Mouse (Mus musculus) heart, embryonic 11.5 days (tissue): ENCODE measurements around the gene Fam155a. TPM values are rescaled to one million over a fixed set of nuclear protein-coding genes. Genes with fewer than 3 reads are reported as not detected.

Experiments used
- ATAC-seq: fragments of 200-750 bp; cut with Nextera tagmentation; replicated peaks from 2 replicates; pipeline ENCODE4 v1.8.0; 2017; ENCODE audit warnings: moderate library complexity; ENCODE audit not compliant: insufficient number of reproducible peaks, low FRiP score, low TSS enrichment
- H3K27ac ChIP-seq: fragments of 300-500 bp; sonication (generic); 2 replicates; pipeline ENCODE4 v1.5.1; 2014; ENCODE audit warnings: mild to moderate bottlenecking, low read depth, low read length
- H3K27me3 ChIP-seq: fragments of 300-500 bp; sonication (generic); 2 replicates; pipeline ENCODE4 v1.6.1; 2014; ENCODE audit warnings: mild to moderate bottlenecking, low read length, mixed read lengths; ENCODE audit not compliant: control insufficient read depth, insufficient read depth
- H3K36me3 ChIP-seq: fragments of 300-500 bp; sonication (generic); 2 replicates; pipeline ENCODE4 v1.6.1; 2014; ENCODE audit warnings: mild to moderate bottlenecking, low read length, moderate library complexity, mixed read lengths; ENCODE audit not compliant: control insufficient read depth, insufficient read depth
- H3K4me1 ChIP-seq: fragments of 300-500 bp; sonication (generic); 2 replicates; pipeline ENCODE4 v1.6.1; 2014; ENCODE audit warnings: low read length; ENCODE audit not compliant: control insufficient read depth, insufficient read depth
- H3K4me2 ChIP-seq: fragments of 300-500 bp; sonication (generic); 2 replicates; pipeline ENCODE4 v1.6.1; 2014; ENCODE audit warnings: mild to moderate bottlenecking, moderate library complexity
- H3K4me3 ChIP-seq: fragments of 300-500 bp; sonication (generic); 2 replicates; pipeline ENCODE4 v1.5.1; 2014; ENCODE audit warnings: low read depth, low read length
- H3K9ac ChIP-seq: fragments of 300-500 bp; sonication (generic); 2 replicates; pipeline ENCODE4 v1.6.1; 2014; ENCODE audit warnings: mild to moderate bottlenecking, low read depth, low read length, moderate library complexity
- H3K9me3 ChIP-seq: fragments of 300-500 bp; sonication (generic); replicated peaks from 2 replicates; pipeline ENCODE4 v1.6.1; 2016; ENCODE audit warnings: low read length; ENCODE audit not compliant: control insufficient read depth
- WGBS: fragments of 180-500 bp; shearing (Covaris S2); extraction: QIAGEN DNeasy Blood & Tissue Kit; methylation state at CpG from one replicate; pipeline ENCODE4 v1.1.7; 2014; ENCODE audit not compliant: insufficient replicate concordance; 5-methylcytosine and 5-hydroxymethylcytosine counted together
- polyA plus RNA-seq: library from polyadenylated mRNA; unstranded; fragments of >200 nt; fragmentation: Nextera tagmentation; extraction: Ambion mirVana; gene quantifications from 2 replicates; pipeline ENCODE4 v1.2.1, GENCODE M21; 2014

Gene Fam155a
- polyA plus RNA-seq, 1 experiment from 2014 or later = 0.59 TPM

- no peak overlapping the region for H3K27ac ChIP-seq
- no peak overlapping the region for H3K4me3 ChIP-seq
- no peaks in the 10 kb centered on the region for H3K36me3 ChIP-seq
- ATAC-seq = no peak
- no peaks in the 10 kb centered on the region for H3K4me1 ChIP-seq
- H3K9ac ChIP-seq = no peak overlapping the region
- no peaks in the 10 kb centered on the region for H3K27me3 ChIP-seq
- H3K4me2 ChIP-seq = no peak overlapping the region
- H3K9me3 ChIP-seq = no peaks in the 10 kb centered on the region
- 72% methylated on average over 2 of the region's 2 CpGs for whole genome bisulfite sequencing
These were observed 475.9 kb downstream of the Fam155a start for GRCm38 (mm10) chr8:9295046-9295445.

GRCm38 (mm10) chr8:9292532-9292931 is 478.4 kb downstream of the Fam155a start:
- Histone ChIP-seq H3K9me3 (no peaks in the 10 kb centered on the region), H3K4me1 (no peaks in the 10 kb centered on the region), H3K4me3 (no peak overlapping the region), H3K27ac (no peak overlapping the region), H3K4me2 (no peak overlapping the region), H3K36me3 (no peaks in the 10 kb centered on the region), H3K27me3 (no peaks in the 10 kb centered on the region), H3K9ac (no peak overlapping the region)
- no peak for ATAC-seq
- 56% methylated on average over 2 of the region's 2 CpGs for WGBS

DNA sequence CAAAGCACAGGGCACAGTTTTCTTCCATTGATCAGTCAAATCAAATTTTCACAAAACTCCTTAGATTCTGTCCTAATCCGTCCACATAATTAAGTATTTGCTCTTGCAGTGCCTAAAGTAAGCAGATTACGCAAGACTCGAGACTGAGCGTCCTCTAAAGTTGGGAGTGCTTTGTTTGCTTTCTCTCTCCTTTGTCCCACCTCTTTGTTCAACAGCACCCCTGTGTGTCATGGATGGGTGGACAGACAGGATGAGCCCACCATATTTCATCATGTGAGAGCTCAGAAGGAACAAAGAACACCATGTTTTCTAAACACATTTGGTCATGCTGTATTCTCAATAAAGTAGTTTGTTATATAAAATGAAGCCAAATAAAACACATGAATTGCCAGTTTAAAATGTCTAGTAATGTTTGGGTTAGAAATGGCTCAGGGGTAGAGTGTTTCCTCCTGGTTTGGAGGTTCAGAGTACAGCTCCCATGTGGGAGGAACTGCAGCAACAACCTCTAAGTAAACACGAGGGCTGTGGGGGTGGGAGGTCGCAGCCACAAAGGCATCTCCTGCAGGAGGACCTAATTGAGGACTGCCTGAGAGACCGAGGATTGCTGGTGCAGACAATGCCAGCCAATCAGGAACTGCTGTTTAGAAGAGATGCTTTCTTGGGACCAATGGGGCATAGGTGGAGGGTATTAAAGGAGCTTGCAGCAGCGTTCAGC is 482.8 kb downstream of the Fam155a start:
- Histone ChIP-seq H3K36me3 (no peaks in the 10 kb centered on the region), H3K4me2 (no peak overlapping the region), H3K27ac (no peak overlapping the region), H3K27me3 (no peaks in the 10 kb centered on the region), H3K4me1 (no peaks in the 10 kb centered on the region), H3K9me3 (no peaks in the 10 kb centered on the region), H3K9ac (no peak overlapping the region), H3K4me3 (no peak overlapping the region)
- no peak for ATAC-seq
- WGBS = 55% methylated on average over 8 of the region's 8 CpGs

DNA sequence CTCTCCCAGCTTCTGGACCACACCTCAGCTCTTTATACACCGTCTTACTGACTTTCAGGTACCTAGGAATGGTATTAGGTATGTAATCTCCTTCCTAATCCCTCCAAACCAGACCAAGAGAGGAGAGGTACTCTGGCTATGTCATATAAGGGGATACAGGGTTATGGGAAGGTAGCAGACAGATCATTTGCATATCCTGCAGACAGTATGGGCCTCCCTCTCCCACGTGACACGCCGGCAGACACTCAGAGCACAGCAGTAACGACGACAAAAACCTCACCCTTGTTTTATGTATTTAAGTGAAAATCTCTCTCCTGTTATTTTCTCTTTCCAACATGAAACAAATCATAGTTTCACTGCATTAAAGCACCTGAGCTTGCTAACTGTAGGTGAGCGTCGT is 496.8 kb downstream of the Fam155a start:
- Histone ChIP-seq H3K4me1 (no peaks in the 10 kb centered on the region), H3K9ac (no peak overlapping the region), H3K27ac (no peak overlapping the region), H3K4me2 (no peak overlapping the region), H3K9me3 (no peaks in the 10 kb centered on the region), H3K4me3 (no peak overlapping the region), H3K36me3 (no peaks in the 10 kb centered on the region), H3K27me3 (no peaks in the 10 kb centered on the region)
- 85% methylated on average over 8 of the region's 8 CpGs for WGBS
- ATAC-seq = no peak

DNA sequence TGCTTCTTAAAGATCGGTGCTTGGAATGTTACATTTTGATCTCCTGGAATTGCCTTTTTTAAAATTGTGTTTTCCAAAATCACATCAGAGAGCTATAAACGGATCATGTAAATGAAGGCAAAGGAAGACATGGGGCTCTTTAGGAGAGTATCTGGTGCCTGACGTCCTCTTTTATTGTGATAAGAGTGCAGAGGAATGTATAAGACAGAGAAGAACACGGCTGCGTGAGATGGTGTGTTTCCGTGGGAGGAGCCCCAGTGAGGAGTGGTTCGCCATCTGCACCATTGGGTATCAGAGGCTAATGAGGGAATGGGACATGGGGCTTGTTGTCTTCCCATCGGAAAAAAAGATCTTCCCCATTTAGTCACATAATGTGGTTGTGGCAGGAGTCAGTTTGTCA is 506.6 kb downstream of the Fam155a start:
- Histone ChIP-seq H3K36me3 (no peaks in the 10 kb centered on the region), H3K4me2 (no peak overlapping the region), H3K27me3 (no peaks in the 10 kb centered on the region), H3K9me3 (no peaks in the 10 kb centered on the region), H3K4me1 (no peaks in the 10 kb centered on the region), H3K4me3 (no peak overlapping the region), H3K9ac (no peak overlapping the region), H3K27ac (no peak overlapping the region)
- WGBS = 70% methylated on average over 8 of the region's 8 CpGs
- ATAC-seq = no peak

DNA sequence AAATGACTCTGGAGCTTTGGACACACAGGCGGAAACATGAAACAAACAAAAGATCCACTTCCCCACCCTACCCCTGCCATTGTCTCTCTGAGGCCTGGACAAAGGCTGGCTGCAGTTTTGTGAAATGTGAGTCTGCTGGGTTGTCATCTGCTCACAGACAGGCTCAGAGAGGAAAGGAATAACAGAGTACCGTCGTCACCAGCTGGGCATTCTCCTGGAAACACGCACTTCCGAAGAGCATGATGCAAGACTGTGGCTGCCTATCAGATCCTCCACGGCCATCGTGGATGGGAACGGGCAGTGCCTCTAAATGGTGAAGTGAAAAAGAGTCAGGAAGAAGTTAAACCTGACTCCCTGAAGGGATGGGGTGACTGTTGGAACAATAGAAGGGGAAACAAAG is 509.4 kb downstream of the Fam155a start:
- 54% methylated on average over 8 of the region's 8 CpGs for WGBS
- Histone ChIP-seq H3K4me3 (no peak overlapping the region), H3K9me3 (no peaks in the 10 kb centered on the region), H3K4me1 (no peaks in the 10 kb centered on the region), H3K9ac (no peak overlapping the region), H3K4me2 (no peak overlapping the region), H3K36me3 (no peaks in the 10 kb centered on the region), H3K27ac (no peak overlapping the region), H3K27me3 (no peaks in the 10 kb centered on the region)
- ATAC-seq = no peak

- no peaks in the 10 kb centered on the region for H3K9me3 ChIP-seq
- no peaks in the 10 kb centered on the region for H3K27me3 ChIP-seq
- no peak overlapping the region for H3K4me2 ChIP-seq
- no peak for ATAC-seq
- H3K36me3 ChIP-seq = no peaks in the 10 kb centered on the region
- WGBS = 84% methylated on average over 5 of the region's 5 CpGs
- no peak overlapping the region for H3K9ac ChIP-seq
- H3K4me3 ChIP-seq = no peak overlapping the region
- no peak overlapping the region for H3K27ac ChIP-seq
- no peaks in the 10 kb centered on the region for H3K4me1 ChIP-seq
These were observed 515.6 kb downstream of the Fam155a start for GRCm38 (mm10) chr8:9255316-9255715.

- no peak for ATAC-seq
- WGBS = 70% methylated on average over 4 of the region's 4 CpGs
- no peak overlapping the region for H3K27ac ChIP-seq
- no peaks in the 10 kb centered on the region for H3K9me3 ChIP-seq
- H3K4me3 ChIP-seq = no peak overlapping the region
- no peak overlapping the region for H3K9ac ChIP-seq
- no peaks in the 10 kb centered on the region for H3K36me3 ChIP-seq
- H3K4me1 ChIP-seq = no peaks in the 10 kb centered on the region
- no peak overlapping the region for H3K4me2 ChIP-seq
- no peaks in the 10 kb centered on the region for H3K27me3 ChIP-seq
These were observed 518.0 kb downstream of the Fam155a start for GRCm38 (mm10) chr8:9252991-9253390.

DNA sequence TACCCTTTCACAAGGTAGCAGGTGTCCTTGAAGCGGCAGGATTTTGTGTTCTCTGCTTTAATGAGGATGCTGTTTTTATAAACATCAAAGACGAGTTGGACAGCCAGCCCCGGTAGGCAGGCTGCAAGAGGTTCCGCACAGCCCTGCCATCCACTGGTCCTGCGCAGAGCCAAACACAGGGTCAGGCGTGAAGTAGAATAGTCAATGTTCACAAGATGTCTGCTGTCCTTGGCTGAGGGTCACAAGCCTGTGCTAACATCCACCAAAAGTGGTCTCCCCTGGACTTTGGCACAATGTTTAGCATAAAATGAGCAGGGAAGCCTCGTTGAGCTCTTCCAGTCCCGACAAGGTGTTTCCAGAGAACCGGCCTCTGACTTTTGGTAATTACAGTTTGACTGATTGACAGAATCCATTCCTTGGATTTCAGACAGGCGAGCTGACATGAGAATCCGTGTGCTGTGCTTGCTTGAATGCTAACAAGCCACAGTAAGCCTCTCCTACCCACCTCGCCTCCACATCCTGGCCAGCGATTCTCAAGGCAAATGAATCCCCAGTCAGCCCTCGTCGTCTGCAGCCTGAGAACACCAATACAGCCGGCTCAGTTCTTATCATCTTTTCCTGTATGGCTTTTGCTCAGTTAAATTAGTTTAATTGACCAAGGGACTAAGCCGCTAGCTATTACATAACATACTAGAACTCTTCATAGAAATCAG is 522.7 kb downstream of the Fam155a start:
- 68% methylated on average over 17 of the region's 17 CpGs for WGBS
- no peaks in the 10 kb centered on the region for H3K4me1 ChIP-seq
- no peak overlapping the region for H3K27ac ChIP-seq
- H3K9ac ChIP-seq = no peak overlapping the region
- no peak for ATAC-seq
- H3K4me2 ChIP-seq = no peak overlapping the region
- H3K36me3 ChIP-seq = no peaks in the 10 kb centered on the region
- no peaks in the 10 kb centered on the region for H3K9me3 ChIP-seq
- H3K4me3 ChIP-seq = no peak overlapping the region
- H3K27me3 ChIP-seq = no peaks in the 10 kb centered on the region
